Mouse (Mus musculus): ENCODE data around the gene Tlr9. TPM values are rescaled to one million over a fixed set of nuclear protein-coding genes. Genes with fewer than 3 reads are reported as not detected.

Tlr9 gene
- polyA plus RNA-seq, 1 experiment = 4.2 TPM

DNA sequence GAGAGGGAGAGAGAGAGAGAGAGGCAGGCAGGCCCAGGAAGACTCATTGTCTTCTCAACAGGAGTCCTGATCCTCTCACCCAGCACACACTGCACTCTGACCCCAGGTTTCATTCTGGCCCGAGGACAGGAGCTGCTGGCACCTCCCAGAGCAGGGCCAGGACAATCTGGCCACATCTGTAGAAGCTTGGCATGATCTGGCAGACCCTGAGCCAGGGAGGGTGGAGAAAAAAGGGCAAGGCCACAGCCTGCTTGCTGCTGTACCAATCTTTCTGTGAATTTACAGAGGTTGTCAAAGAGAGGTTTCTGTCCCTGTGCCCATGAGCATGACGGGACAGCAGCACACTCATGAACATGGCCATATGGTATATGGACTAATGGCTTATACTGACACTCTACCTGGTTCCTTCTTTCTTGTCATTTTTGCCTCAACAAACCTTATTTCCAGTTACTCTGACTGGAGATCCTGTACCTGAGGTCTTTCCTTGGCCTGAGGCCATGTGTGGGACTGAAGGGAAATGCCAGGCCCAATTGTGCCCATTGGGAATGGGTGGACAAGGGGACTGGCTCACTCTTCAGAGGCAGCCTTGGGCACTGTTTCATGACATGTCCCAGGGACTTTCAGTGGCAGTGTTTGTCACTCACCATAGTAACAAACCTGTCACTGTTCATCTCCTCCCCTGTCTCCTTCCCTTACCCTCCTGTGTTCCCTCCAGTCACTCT is 44.7 kb downstream of the Tlr9 start:
- 43% methylated on average over 2 of the region's 2 CpGs for WGBS
- Histone ChIP-seq H3K36me3 (ENCODE audit: control insufficient read depth, insufficient read depth, low read length) (no peaks in the 10 kb centered on the region), H3K4me3 (ENCODE audit: insufficient read depth, low read depth, low read length) (no peak overlapping the region), H3K4me1 (ENCODE audit: control insufficient read depth, insufficient read depth, low read length) (peaks cover 18% of the 10 kb centered on the region; the same call in 1 of the 2 replicates), H3K27ac (ENCODE audit: insufficient read depth, low read depth, low read length) (peak overlapping the region; percentile 72), H3K27me3 (replicated peaks; ENCODE audit: control insufficient read depth, insufficient read depth, low read length) (no peaks in the 10 kb centered on the region)
- peak; percentile 90 for DNase-seq
- no peak for TF ChIP-seq POLR2A (IDR thresholded peaks at IDR 0.05; ENCODE audit: low read depth, low read length)
- no peak for TF ChIP-seq CTCF (conservative IDR thresholded peaks at IDR 0.05; ENCODE audit: insufficient read depth, insufficient read length, low read depth, low read length)

DNA sequence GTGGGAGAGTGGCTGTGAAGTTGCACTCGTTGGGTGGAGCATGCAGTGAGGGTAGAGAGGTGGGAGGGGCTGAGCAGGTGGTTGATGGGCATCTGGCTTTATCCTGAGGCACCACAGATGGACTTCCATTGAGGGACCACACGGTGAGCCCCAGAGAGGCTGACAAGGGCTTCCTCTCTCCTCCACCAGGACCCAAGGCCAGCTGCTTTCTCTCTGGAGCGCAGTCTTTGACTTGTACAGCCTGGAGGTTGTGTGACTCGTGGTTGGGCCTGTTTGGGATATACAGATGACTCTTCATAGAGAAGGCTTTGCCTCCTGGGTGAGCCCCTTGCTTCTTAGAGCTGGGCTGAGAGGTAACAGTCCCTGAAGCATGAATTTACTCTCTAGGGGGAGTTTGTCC is 46.0 kb downstream of the Tlr9 start:
- 61% methylated on average over 4 of the region's 4 CpGs for WGBS
- no peaks in the 10 kb centered on the region for H3K27me3 ChIP-seq (replicated peaks; ENCODE audit: control insufficient read depth, insufficient read depth, low read length)
- no peaks in the 10 kb centered on the region for H3K36me3 ChIP-seq (ENCODE audit: control insufficient read depth, insufficient read depth, low read length)
- no peak overlapping the region for H3K4me3 ChIP-seq (ENCODE audit: insufficient read depth, low read depth, low read length)
- H3K27ac ChIP-seq (ENCODE audit: insufficient read depth, low read depth, low read length) = no peak overlapping the region
- no peak for DNase-seq
- peaks cover 22% of the 10 kb centered on the region; the same call in 1 of the 2 replicates for H3K4me1 ChIP-seq (ENCODE audit: control insufficient read depth, insufficient read depth, low read length)
- no peak for TF ChIP-seq POLR2A (IDR thresholded peaks at IDR 0.05; ENCODE audit: low read depth, low read length)
- TF ChIP-seq CTCF (conservative IDR thresholded peaks at IDR 0.05; ENCODE audit: insufficient read depth, insufficient read length, low read depth, low read length) = no peak

DNA sequence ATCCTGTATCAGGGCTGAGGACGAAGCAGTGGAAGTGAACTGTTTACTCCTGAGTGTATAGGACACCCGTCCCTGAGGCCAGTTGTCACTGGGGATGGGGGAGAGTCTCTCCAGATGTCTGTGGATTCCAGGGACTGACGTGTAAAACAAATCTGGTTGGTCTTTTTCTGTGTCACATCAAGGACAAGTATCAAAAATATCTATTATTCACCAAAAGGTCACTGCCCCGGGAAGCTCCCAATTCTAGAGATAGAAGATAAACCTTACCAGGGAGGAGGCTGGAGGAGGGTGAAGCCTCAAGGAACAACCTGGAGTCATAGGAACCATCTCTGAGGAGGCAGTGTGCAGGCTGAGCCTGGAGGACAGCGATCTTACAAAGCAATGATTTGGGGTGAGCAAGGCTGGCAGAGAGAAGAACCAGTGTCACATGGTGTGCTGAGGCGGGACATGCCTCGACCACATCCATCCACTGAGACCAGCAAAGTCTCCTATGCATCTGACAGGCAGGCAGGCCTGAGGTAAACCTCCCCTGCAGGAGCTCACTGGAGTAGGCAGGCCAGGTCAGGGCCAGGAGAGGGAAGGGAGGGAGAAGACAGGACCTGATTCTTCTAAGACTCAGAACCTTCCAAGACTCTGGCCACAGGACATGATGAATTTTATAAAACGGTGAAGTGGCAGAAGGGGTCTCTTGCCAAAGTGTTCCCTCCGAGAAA is 46.8 kb downstream of the Tlr9 start:
- no peak for DNase-seq

DNA sequence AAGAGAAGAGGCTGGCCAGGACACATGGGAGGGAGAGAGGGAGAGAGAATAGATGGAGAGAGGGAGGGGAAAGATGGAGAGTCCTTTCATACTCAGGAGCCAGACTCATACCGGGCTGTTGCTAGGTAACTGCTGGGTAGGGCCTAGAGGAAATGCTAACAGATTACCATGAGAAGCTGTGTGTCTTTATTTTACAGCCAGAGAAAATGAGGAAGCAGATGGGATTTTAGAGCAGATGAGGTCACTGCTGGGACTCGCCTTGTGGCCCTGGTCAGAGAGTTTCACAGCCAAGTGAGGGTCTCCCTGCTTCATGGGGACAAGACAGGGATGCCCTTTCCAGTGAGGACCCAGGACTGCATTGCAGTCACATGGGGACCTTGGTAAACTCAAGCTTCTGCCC is 47.5 kb downstream of the Tlr9 start:
- Histone ChIP-seq H3K4me1 (ENCODE audit: control insufficient read depth, insufficient read depth, low read length) (peaks cover 28% of the 10 kb centered on the region; the same call in 1 of the 2 replicates), H3K36me3 (ENCODE audit: control insufficient read depth, insufficient read depth, low read length) (no peaks in the 10 kb centered on the region), H3K27ac (ENCODE audit: insufficient read depth, low read depth, low read length) (no peak overlapping the region), H3K27me3 (replicated peaks; ENCODE audit: control insufficient read depth, insufficient read depth, low read length) (no peaks in the 10 kb centered on the region), H3K4me3 (ENCODE audit: insufficient read depth, low read depth, low read length) (no peak overlapping the region)
- WGBS = 59% methylated on average over 2 of the region's 2 CpGs
- TF ChIP-seq POLR2A (IDR thresholded peaks at IDR 0.05; ENCODE audit: low read depth, low read length) = no peak
- no peak for TF ChIP-seq CTCF (conservative IDR thresholded peaks at IDR 0.05; ENCODE audit: insufficient read depth, insufficient read length, low read depth, low read length)
- no peak for DNase-seq

More for the DNA sequence above, 46.8 kb downstream of the Tlr9 start:
- Histone ChIP-seq H3K4me3 (ENCODE audit: insufficient read depth, low read depth, low read length) (no peak overlapping the region), H3K27me3 (replicated peaks; ENCODE audit: control insufficient read depth, insufficient read depth, low read length) (no peaks in the 10 kb centered on the region), H3K27ac (ENCODE audit: insufficient read depth, low read depth, low read length) (no peak overlapping the region), H3K4me1 (ENCODE audit: control insufficient read depth, insufficient read depth, low read length) (peaks cover 28% of the 10 kb centered on the region; the same call in 1 of the 2 replicates), H3K36me3 (ENCODE audit: control insufficient read depth, insufficient read depth, low read length) (no peaks in the 10 kb centered on the region)
- no peak for TF ChIP-seq POLR2A (IDR thresholded peaks at IDR 0.05; ENCODE audit: low read depth, low read length)
- TF ChIP-seq CTCF (conservative IDR thresholded peaks at IDR 0.05; ENCODE audit: insufficient read depth, insufficient read length, low read depth, low read length) = no peak
- WGBS = 77% methylated on average over 9 of the region's 9 CpGs

DNA sequence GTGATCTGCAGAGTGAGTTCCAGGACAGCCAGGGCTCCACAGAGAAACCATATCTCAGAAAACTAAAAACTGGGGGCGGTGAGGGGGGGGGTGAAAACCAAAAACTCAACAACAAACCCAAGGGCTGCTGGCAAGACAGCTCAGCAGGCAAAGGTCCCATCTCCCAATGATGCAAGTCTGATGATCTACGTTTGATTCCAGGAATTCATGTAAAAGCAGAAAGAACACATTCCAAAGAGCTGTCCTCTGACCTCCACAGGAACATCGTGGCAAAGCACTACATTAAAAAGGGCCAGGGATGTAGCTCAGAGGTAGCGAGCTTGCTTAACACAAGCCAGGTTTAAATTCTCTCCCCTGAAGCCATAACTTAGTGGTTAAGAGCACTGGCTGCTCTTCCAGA is 48.3 kb downstream of the Tlr9 start:
- Histone ChIP-seq H3K4me1 (ENCODE audit: control insufficient read depth, insufficient read depth, low read length) (peaks cover 28% of the 10 kb centered on the region; the same call in 1 of the 2 replicates), H3K27me3 (replicated peaks; ENCODE audit: control insufficient read depth, insufficient read depth, low read length) (no peaks in the 10 kb centered on the region), H3K36me3 (ENCODE audit: control insufficient read depth, insufficient read depth, low read length) (no peaks in the 10 kb centered on the region), H3K4me3 (ENCODE audit: insufficient read depth, low read depth, low read length) (no peak overlapping the region), H3K27ac (ENCODE audit: insufficient read depth, low read depth, low read length) (peak overlapping the region; percentile 58; the same call in 1 of the 2 replicates)
- WGBS = 49% methylated on average over 4 of the region's 4 CpGs
- TF ChIP-seq CTCF (conservative IDR thresholded peaks at IDR 0.05; ENCODE audit: insufficient read depth, insufficient read length, low read depth, low read length) (no peak), POLR2A (IDR thresholded peaks at IDR 0.05; ENCODE audit: low read depth, low read length) (no peak)
- peak; percentile 89 for DNase-seq

DNA sequence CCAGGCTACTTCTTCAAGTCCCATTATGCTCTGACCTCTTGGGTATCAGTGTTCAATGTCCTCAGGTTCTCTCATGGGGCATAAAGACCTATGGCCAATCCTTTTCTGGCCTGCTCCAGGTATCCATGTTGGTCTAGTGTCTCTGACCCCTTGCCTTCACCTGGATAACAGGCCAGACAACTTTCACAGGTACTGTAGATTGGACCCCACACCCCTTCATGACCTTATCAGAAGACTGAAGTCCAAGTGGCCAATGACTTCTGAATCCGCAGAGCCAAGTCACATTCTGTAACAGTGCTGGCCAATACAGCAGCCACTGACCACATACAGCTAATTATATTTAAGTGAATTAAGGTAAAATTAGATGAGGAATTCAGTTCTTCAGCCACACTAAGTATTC is 49.9 kb downstream of the Tlr9 start:
- H3K27me3 ChIP-seq (replicated peaks; ENCODE audit: control insufficient read depth, insufficient read depth, low read length) = no peaks in the 10 kb centered on the region
- TF ChIP-seq CTCF (conservative IDR thresholded peaks at IDR 0.05; ENCODE audit: insufficient read depth, insufficient read length, low read depth, low read length) = no peak
- no peak for TF ChIP-seq POLR2A (IDR thresholded peaks at IDR 0.05; ENCODE audit: low read depth, low read length)
- 92% methylated on average over 1 of the region's 1 CpGs for WGBS
- no peak overlapping the region for H3K27ac ChIP-seq (ENCODE audit: insufficient read depth, low read depth, low read length)
- no peak for DNase-seq
- no peaks in the 10 kb centered on the region for H3K36me3 ChIP-seq (ENCODE audit: control insufficient read depth, insufficient read depth, low read length)
- H3K4me1 ChIP-seq (ENCODE audit: control insufficient read depth, insufficient read depth, low read length) = peaks cover 22% of the 10 kb centered on the region; the same call in 1 of the 2 replicates
- H3K4me3 ChIP-seq (ENCODE audit: insufficient read depth, low read depth, low read length) = no peak overlapping the region

DNA sequence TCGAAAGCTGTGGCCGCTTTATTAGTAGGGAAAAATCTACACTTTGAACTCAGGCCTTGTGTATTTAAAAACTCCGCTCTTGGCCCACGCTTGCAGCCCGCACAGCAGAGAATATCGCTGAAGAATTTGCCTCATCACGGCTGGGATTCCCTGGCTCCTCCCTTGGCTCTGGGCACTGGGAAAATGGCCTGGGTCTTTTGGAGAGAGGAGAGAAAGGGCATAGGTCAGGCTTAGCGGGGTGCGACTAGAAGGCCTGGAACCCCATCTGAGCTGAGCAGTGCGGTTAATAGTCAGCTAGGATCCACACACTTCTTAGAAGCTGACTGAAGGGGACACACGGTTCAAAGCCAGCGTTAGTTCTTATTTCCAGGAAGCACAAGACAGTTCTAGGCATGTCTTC is 50.9 kb downstream of the Tlr9 start:
- WGBS = 61% methylated on average over 12 of the region's 12 CpGs
- H3K4me1 ChIP-seq (ENCODE audit: control insufficient read depth, insufficient read depth, low read length) = peaks cover 19% of the 10 kb centered on the region; the same call in 1 of the 2 replicates
- DNase-seq = peak; percentile 94

More for the DNA sequence above, 50.9 kb downstream of the Tlr9 start:
- Histone ChIP-seq H3K36me3 (ENCODE audit: control insufficient read depth, insufficient read depth, low read length) (no peaks in the 10 kb centered on the region), H3K27me3 (replicated peaks; ENCODE audit: control insufficient read depth, insufficient read depth, low read length) (no peaks in the 10 kb centered on the region), H3K27ac (ENCODE audit: insufficient read depth, low read depth, low read length) (peak overlapping the region; percentile 3; the same call in 1 of the 2 replicates), H3K4me3 (ENCODE audit: insufficient read depth, low read depth, low read length) (no peak overlapping the region)
- TF ChIP-seq CTCF (conservative IDR thresholded peaks at IDR 0.05; ENCODE audit: insufficient read depth, insufficient read length, low read depth, low read length) (no peak), POLR2A (IDR thresholded peaks at IDR 0.05; ENCODE audit: low read depth, low read length) (no peak)

Data from kidney, adult 2 months (tissue).